Mouse (Mus musculus) left cerebral cortex, adult 6 months (tissue): ENCODE results near the gene Tmem189. TPM values are rescaled to one million over a fixed set of nuclear protein-coding genes. Genes with fewer than 3 reads are reported as not detected.

ENCODE experiments used
- long read RNA-seq, 2 experiments: library from polyadenylated mRNA; unstranded; transcript quantifications; one replicate each; pipeline ENCODE4 v2.0.0; 2019 to 2020
- polyA plus RNA-seq: library from polyadenylated mRNA; unstranded; fragments of <200 nt; fragmentation: Nextera tagmentation; gene quantifications from 2 replicates; pipeline ENCODE4 v1.2.3, GENCODE M21; 2021

The Tmem189 gene
- polyA plus RNA-seq = 8.5 and 30.5 TPM in 2 replicates
- long read RNA-seq, experiment 1, partial matches to known transcripts = 9 of 18 reads
- long read RNA-seq, experiment 1, other reads (novel, unspliced or antisense) = 4 of 18 reads
- long read RNA-seq, experiment 2, partial matches to known transcripts = 14 of 16 reads
- long read RNA-seq, experiment 2, other reads (novel, unspliced or antisense) = 1 of 16 reads

GRCm38 (mm10) chr2:167689501-167690218 lies at the start of gene Tmem189:
TSS of gene Tmem189 (minus strand) at chr2:167689822.

DNA sequence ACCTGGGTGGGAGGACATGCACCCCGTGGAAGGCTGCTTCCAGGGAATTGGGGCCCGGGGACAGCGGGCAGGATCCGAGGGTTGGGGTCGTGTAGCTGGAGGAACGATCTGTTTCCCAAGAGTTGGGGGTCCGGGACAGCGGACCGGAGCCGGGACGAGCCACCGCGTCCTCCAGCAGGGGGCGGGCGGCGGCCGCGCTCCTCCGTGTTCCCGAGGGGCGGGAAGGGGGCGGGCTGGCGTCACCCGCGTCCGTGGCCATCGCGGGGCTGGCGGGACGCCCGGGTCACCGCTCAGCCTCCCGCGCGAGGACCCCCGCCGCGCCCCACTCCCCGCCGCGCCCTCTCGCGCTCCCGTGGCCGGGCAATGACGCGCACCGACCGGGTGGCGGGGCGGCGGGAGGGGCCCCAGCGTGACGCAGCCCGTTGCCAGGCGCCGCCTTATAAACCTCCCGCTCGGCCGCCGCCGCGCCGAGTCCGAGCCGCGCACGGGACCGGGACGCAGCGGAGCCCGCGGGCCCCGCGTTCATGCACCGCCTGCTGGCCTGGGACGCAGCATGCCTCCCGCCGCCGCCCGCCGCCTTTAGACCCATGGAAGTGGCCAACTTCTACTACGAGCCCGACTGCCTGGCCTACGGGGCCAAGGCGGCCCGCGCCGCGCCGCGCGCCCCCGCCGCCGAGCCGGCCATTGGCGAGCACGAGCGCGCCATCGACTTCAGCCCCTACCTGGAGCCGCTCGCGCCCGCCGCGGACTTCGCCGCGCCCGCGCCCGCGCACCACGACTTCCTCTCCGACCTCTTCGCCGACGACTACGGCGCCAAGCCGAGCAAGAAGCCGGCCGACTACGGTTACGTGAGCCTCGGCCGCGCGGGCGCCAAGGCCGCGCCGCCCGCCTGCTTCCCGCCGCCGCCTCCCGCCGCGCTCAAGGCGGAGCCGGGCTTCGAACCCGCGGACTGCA lies 847 bp downstream of the Tmem189 start, which contains the start of gene Cebpb:
TSS of gene Cebpb (plus strand) at position 418 of the 954 bp plus-strand sequence.

DNA sequence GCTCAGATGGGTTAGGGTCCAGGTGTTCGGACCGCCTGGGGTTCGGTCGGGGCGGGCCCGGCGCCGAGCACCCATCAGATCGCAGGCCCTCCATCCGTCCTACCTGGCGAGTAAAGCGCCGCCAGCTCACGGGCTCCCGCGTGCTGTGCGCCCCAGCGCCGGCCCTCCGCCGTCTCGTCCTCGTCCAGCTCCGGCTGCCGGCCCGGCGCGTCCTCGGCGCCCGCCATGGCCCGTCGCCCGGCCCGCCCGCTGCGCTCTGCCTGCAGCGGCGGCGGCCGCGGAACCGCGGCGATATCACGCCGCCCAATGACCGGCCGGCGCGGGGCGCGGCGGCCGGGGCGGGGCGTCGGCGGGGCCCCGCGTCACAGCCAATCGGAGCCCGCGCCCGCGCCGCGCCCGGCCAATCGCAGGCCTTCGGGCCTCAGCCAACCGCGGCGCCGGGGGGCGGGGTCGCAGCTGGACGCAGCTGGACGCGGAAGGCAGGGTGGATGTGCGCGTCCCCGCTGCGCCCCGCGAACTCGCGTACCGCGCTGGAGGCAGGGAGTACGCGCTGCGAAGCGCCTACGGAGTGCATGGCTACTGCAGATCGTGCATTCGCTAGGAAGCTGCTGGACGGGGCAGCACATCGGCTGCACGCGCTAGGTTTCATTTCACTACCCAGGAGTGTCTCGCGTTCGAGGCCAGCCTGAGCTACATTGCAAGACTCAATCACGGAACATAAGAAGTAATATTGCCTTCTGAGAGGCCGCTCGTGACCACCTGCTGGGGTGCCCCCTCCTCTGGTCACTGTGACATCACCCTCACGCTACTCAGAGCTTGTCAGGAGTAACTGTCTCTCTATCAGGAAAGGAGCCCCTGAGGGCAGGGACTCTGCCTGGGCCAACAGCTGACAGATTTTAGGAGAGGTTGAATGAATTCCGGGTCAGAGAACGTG lies 28.1 kb downstream of the Tmem189 start, which contains the start of gene Gm20431:
TSS of gene Gm20431 (minus strand) at position 227 of the 934 bp plus-strand sequence.

GRCm38 (mm10) chr2:167631591-167632448 lies 57.8 kb downstream of the Tmem189 start, which contains the start of gene Ube2v1:
TSS of gene Ube2v1 (minus strand) at chr2:167632095.

Other genes starting within 250 kb of the Tmem189 start
- 67.5 and 75.6 TPM in 2 replicates for gene Rnf114, start 197.2 kb downstream of the Tmem189 start, polyA plus RNA-seq
- gene Spata2, start 196.9 kb downstream of the Tmem189 start, polyA plus RNA-seq = 26.9 and 38.1 TPM in 2 replicates
- 0.20 and 0.33 TPM in 2 replicates for gene Snai1, start 151.6 kb downstream of the Tmem189 start, polyA plus RNA-seq
- 372 and 426 TPM in 2 replicates for gene Ube2v1, start 57.7 kb downstream of the Tmem189 start, polyA plus RNA-seq
- gene Gm20431, start 28.3 kb downstream of the Tmem189 start, polyA plus RNA-seq = 3.7 TPM in 1 of 2 replicates, not detected in the other
- gene Cebpb, start 907 bp downstream of the Tmem189 start, polyA plus RNA-seq = 0.31 and 31.9 TPM in 2 replicates
- gene Ptpn1, start 242.2 kb upstream of the Tmem189 start, polyA plus RNA-seq = 18.8 and 21.1 TPM in 2 replicates